In the genomic region with DNA sequence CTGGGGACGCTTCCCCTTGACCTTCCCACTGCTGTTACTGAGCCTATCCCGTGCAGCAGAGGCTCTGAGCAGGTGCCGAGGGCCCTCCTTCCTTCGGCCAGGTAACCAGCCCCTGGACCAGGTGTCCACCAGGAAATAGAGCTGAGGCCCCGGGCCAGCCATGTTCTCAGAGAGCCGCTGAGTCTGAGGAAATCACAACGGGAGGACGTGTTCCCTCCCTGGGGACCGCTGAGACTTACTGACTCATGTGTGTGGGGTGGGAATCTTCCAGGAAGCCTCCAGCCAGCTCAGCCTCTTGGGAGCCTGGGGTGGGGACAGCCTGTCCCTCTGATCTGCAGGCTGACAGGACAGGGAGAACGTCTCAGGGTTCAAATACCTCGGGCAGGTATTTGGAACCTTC, we compare ENCODE assay signal across 8 mouse cellular contexts. TPM values are rescaled to one million over a fixed set of nuclear protein-coding genes. Genes with fewer than 3 reads are reported as not detected.
DNase-seq lines count a peak whose midpoint lies in the region; ATAC-seq and TF ChIP-seq lines count a peak whose summit lies in the region.

No protein-coding gene starts in this region.

- H3K9me3 ChIP-seq in forebrain, embryonic 13.5 days (replicated peaks): no peaks in the 10 kb centered on the region
- H3K9me3 ChIP-seq in forebrain, embryonic 15.5 days: no peaks in the 10 kb centered on the region
- no peaks in the 10 kb centered on the region for H3K9me3 ChIP-seq in forebrain, embryonic 14.5 days (replicated peaks; ENCODE audit: control insufficient read depth, low read length)

- peaks cover 16% of the 10 kb centered on the region for H3K4me1 ChIP-seq in forebrain, embryonic 13.5 days
- peaks cover 15% of the 10 kb centered on the region for H3K4me1 ChIP-seq in forebrain, embryonic 15.5 days
- H3K4me1 ChIP-seq in forebrain, embryonic 14.5 days (ENCODE audit: control insufficient read depth, insufficient read depth, low read length): no peaks in the 10 kb centered on the region

- no peaks in the 10 kb centered on the region for H3K36me3 ChIP-seq in forebrain, embryonic 13.5 days (ENCODE audit: poor library complexity, severe bottlenecking)
- no peaks in the 10 kb centered on the region for H3K36me3 ChIP-seq in forebrain, embryonic 15.5 days
- H3K36me3 ChIP-seq in myocyte (ENCODE audit: control insufficient read depth, insufficient read depth): no peaks in the 10 kb centered on the region
- no peaks in the 10 kb centered on the region for H3K36me3 ChIP-seq in forebrain, embryonic 14.5 days (ENCODE audit: control insufficient read depth, insufficient read depth, low read length)

- no peak overlapping the region for H3K4me3 ChIP-seq in forebrain, embryonic 13.5 days
- no peak overlapping the region for H3K4me3 ChIP-seq in forebrain, embryonic 15.5 days
- peak overlapping the region; percentile 61 for H3K4me3 ChIP-seq in myocyte
- no peak overlapping the region for H3K4me3 ChIP-seq in forebrain, embryonic 14.5 days (ENCODE audit: low read depth, low read length)

- 61% methylated on average over 11 of the region's 11 CpGs for WGBS in forebrain, embryonic 13.5 days
- WGBS in forebrain, embryonic 15.5 days: 67% methylated on average over 11 of the region's 11 CpGs
- 64% methylated on average over 11 of the region's 11 CpGs for WGBS in forebrain, embryonic 14.5 days

- H3K79me2 ChIP-seq in myocyte (ENCODE audit: control insufficient read depth, insufficient read depth): peaks cover 42% of the 10 kb centered on the region

- ATAC-seq in forebrain, embryonic 13.5 days: no peak
- ATAC-seq in forebrain, embryonic 15.5 days (replicated peaks): no peak
- no peak for ATAC-seq in CD4-positive, CD25-positive, alpha-beta regulatory T cell, adult 4 months
- ATAC-seq in forebrain, embryonic 14.5 days: no peak

- no peak overlapping the region for H3K9ac ChIP-seq in forebrain, embryonic 13.5 days
- no peak overlapping the region for H3K9ac ChIP-seq in forebrain, embryonic 15.5 days (replicated peaks)
- H3K9ac ChIP-seq in forebrain, embryonic 14.5 days (ENCODE audit: low read length): no peak overlapping the region

- peak overlapping the region; percentile 53 for H3K4me2 ChIP-seq in forebrain, embryonic 13.5 days
- H3K4me2 ChIP-seq in forebrain, embryonic 15.5 days (replicated peaks): no peak overlapping the region
- H3K4me2 ChIP-seq in myocyte (ENCODE audit: low read depth): peak overlapping the region; percentile 99
- no peak overlapping the region for H3K4me2 ChIP-seq in forebrain, embryonic 14.5 days (ENCODE audit: low read length)

- H3K27ac ChIP-seq in forebrain, embryonic 13.5 days: no peak overlapping the region
- no peak overlapping the region for H3K27ac ChIP-seq in forebrain, embryonic 15.5 days (replicated peaks)
- H3K27ac ChIP-seq in forebrain, embryonic 14.5 days (ENCODE audit: low read depth, low read length): no peak overlapping the region

- DNase-seq in gastrocnemius, postnatal 25 days: peak; percentile 72
- peak; percentile 57 for DNase-seq in kidney, adult 11 months
- DNase-seq in cerebellum, postnatal 4 days (ENCODE audit: low spot score in 2 of 2): no peak
- no peak for DNase-seq in forebrain, embryonic 14.5 days (ENCODE audit: low spot score)

- peak; percentile 32 for TF ChIP-seq POLR2A in myocyte (IDR thresholded peaks at IDR 0.05; ENCODE audit: insufficient read length, low read depth)

- peaks cover 9% of the 10 kb centered on the region; the same call in 1 of the 2 replicates for H3K27me3 ChIP-seq in forebrain, embryonic 13.5 days
- no peaks in the 10 kb centered on the region for H3K27me3 ChIP-seq in forebrain, embryonic 15.5 days
- no peaks in the 10 kb centered on the region for H3K27me3 ChIP-seq in myocyte (ENCODE audit: control insufficient read depth, insufficient read depth, insufficient read length)
- H3K27me3 ChIP-seq in forebrain, embryonic 14.5 days (replicated peaks; ENCODE audit: control insufficient read depth, insufficient read depth, low read length): no peaks in the 10 kb centered on the region

- peak overlapping the region; percentile 33 for H3ac ChIP-seq in myocyte (ENCODE audit: control insufficient read depth, insufficient read length)

TF ChIP-seq in myocyte, 11 proteins besides CTCF, POLR2A, EP300 and RAD21:
- TF ChIP-seq USF1 (IDR thresholded peaks at IDR 0.05; ENCODE audit: low read depth): no peak
- TF ChIP-seq MAX (IDR thresholded peaks at IDR 0.05; ENCODE audit: low read depth): no peak
- no peak for TF ChIP-seq POLR2AphosphoS2 (IDR thresholded peaks at IDR 0.05; ENCODE audit: insufficient read length, low read depth)
- 0 out of 2 replicates have a peak, but pooled peaks have one; percentile 6 for TF ChIP-seq CEBPB (IDR thresholded peaks at IDR 0.05; ENCODE audit: insufficient read depth, poor library complexity, severe bottlenecking)
- no peak for TF ChIP-seq SRF (IDR thresholded peaks at IDR 0.05; ENCODE audit: control insufficient read depth, insufficient read length, low read depth)
- no peak for TF ChIP-seq E2F4 (IDR thresholded peaks at IDR 0.05; ENCODE audit: insufficient read depth)
- TF ChIP-seq MYOG (IDR thresholded peaks at IDR 0.05; ENCODE audit: control insufficient read depth in 1 of 3, insufficient read depth in 1 of 3, insufficient read length in 2 of 3, low read depth in 2 of 3): no peak

RNA-seq across cellular contexts. Expression of a gene that starts 32.1 kb away (rescaled TPM):
- polyA plus RNA-seq in forebrain, embryonic 13.5 days (2015; fragmentation: Nextera tagmentation; extraction: Ambion mirVana): 142 and 148 TPM in 2 replicates
- polyA plus RNA-seq in forebrain, embryonic 15.5 days (2015; fragmentation: Nextera tagmentation; extraction: Ambion mirVana): 126 and 128 TPM in 2 replicates
- 10 to 100 TPM; 13.8 to 16.2 TPM for total RNA-seq in gastrocnemius, postnatal 25 days (2021)
- polyA plus RNA-seq in myocyte (2012; fragmentation: generic; extraction: Trizol): 253 TPM
- polyA plus RNA-seq in CD4-positive, CD25-positive, alpha-beta regulatory T cell, adult 4 months (2017; shearing (Covaris generic)): 100 to 1,000 TPM; 277 to 424 TPM
- polyA plus RNA-seq in forebrain, embryonic 14.5 days (2014; fragmentation: Nextera tagmentation; extraction: Ambion mirVana): 113 and 119 TPM in 2 replicates

Comparison
In these comparisons a context has a peak if more than half of its experiments do, and no peak if none do; other contexts are left out.
1. H3K4me2 ChIP-seq: peak in forebrain, embryonic 13.5 days (single experiment) and myocyte (single experiment); none in forebrain, embryonic 15.5 days (single experiment) and forebrain, embryonic 14.5 days (single experiment).
2. DNase-seq: peak in gastrocnemius, postnatal 25 days (single experiment) and kidney, adult 11 months (single experiment); none in cerebellum, postnatal 4 days (0 of 2) and forebrain, embryonic 14.5 days (single experiment).